Mouse (Mus musculus) urinary bladder, adult 18-20 months (tissue): ENCODE data around the gene Otog.

ENCODE experiments used
- DNase-seq, 2 experiments: peaks; one replicate each; pipeline ENCODE4 v3.0.0; 2022; ENCODE audit warnings: low spot score in 2 of 2, mixed read lengths in 2 of 2

Otog gene

GRCm38 (mm10) chr7:46353875-46354274, 113.1 kb downstream of the Otog start:
- no peak for DNase-seq
